In genomic region chr6:127854688-127855013, GRCm38 (mm10) we compare ENCODE assay signal across 16 mouse cellular contexts. TPM values are rescaled to one million over a fixed set of nuclear protein-coding genes. Genes with fewer than 3 reads are reported as not detected.
A peak's percentile ranks its signal among the peaks of the same experiment; 100 is the strongest.
DNase-seq lines count a peak whose midpoint lies in the region; ATAC-seq and TF ChIP-seq lines count a peak whose summit lies in the region.
"Had no signal": no experiment of that assay in that cellular context is flagged by ENCODE, and none has a peak within 500 bp of the region (broad histone marks: within the 10 kb centered on the region; RNA-seq: fewer than 3 reads in every experiment).

No protein-coding gene starts in this region.

- no peak overlapping the region for H3K9ac ChIP-seq in heart, embryonic 14.5 days (ENCODE audit: low read length)
- H3K9ac ChIP-seq in midbrain, embryonic 12.5 days (replicated peaks), result no peak overlapping the region
- no peak overlapping the region for H3K9ac ChIP-seq in midbrain, embryonic 14.5 days (replicated peaks; ENCODE audit: low read length)
- no peak overlapping the region for H3K9ac ChIP-seq in intestine, postnatal 0 days (ENCODE audit: low read depth, low read length)
- no peak overlapping the region for H3K9ac ChIP-seq in liver, postnatal 0 days (replicated peaks)
- H3K9ac ChIP-seq: kidney, embryonic 15.5 days; neural tube, embryonic 13.5 days had no signal

- DNase-seq in heart, adult 18-20 months, result no peak
- no peak for DNase-seq in midbrain, embryonic 14.5 days
- no peak for DNase-seq in spleen, postnatal 10 days (ENCODE audit: low spot score in 2 of 2)
- DNase-seq in liver, postnatal 0 days, result no peak
- DNase-seq: adrenal gland, adult 2 months; liver; right cerebral cortex, postnatal 25 days; thymus, adult 2 months had no signal

- H3K4me1 ChIP-seq in heart, embryonic 14.5 days (ENCODE audit: control insufficient read depth in 2 of 2, insufficient read depth in 2 of 2, low read length in 2 of 2), result peaks cover 17% of the 10 kb centered on the region in 2 experiments
- peaks cover 31% of the 10 kb centered on the region for H3K4me1 ChIP-seq in midbrain, embryonic 12.5 days
- peaks cover 20% of the 10 kb centered on the region for H3K4me1 ChIP-seq in midbrain, embryonic 14.5 days (ENCODE audit: control insufficient read depth, insufficient read depth, low read length)
- no peaks in the 10 kb centered on the region for H3K4me1 ChIP-seq in intestine, postnatal 0 days (replicated peaks; ENCODE audit: control insufficient read depth, insufficient read depth, low read length)
- no peaks in the 10 kb centered on the region for H3K4me1 ChIP-seq in liver, postnatal 0 days (ENCODE audit: insufficient read depth)

- 88% methylated on average over 2 of the region's 2 CpGs for WGBS in heart, embryonic 14.5 days
- 90% methylated on average over 2 of the region's 2 CpGs for WGBS in midbrain, embryonic 12.5 days
- 90% methylated on average over 2 of the region's 2 CpGs for WGBS in midbrain, embryonic 14.5 days
- 96% methylated on average over 2 of the region's 2 CpGs for WGBS in intestine, postnatal 0 days
- WGBS in liver, postnatal 0 days (ENCODE audit: insufficient replicate concordance), result 79% methylated on average over 2 of the region's 2 CpGs

- no peaks in the 10 kb centered on the region for H3K36me3 ChIP-seq in heart, embryonic 14.5 days (ENCODE audit: control insufficient read depth, insufficient read depth, low read length)
- H3K36me3 ChIP-seq in midbrain, embryonic 12.5 days, result no peaks in the 10 kb centered on the region
- H3K36me3 ChIP-seq in midbrain, embryonic 14.5 days (ENCODE audit: control insufficient read depth, insufficient read depth, low read length), result no peaks in the 10 kb centered on the region
- H3K36me3 ChIP-seq in intestine, postnatal 0 days (ENCODE audit: control insufficient read depth, insufficient read depth), result no peaks in the 10 kb centered on the region
- H3K36me3 ChIP-seq in liver, postnatal 0 days (replicated peaks; ENCODE audit: insufficient read depth, low read length), result no peaks in the 10 kb centered on the region
- H3K36me3 ChIP-seq: kidney, embryonic 15.5 days; neural tube, embryonic 13.5 days had no signal

- peak overlapping the region; percentile 20 to 37; a peak in 1 of 4 replicates for H3K27ac ChIP-seq in heart, embryonic 14.5 days (replicated peaks in 1 of 2; ENCODE audit: control insufficient read depth in 1 of 2, insufficient read depth in 1 of 2, low read depth in 2 of 2, low read length in 2 of 2)
- 0 out of 2 replicates have a peak overlapping the region, but pooled peaks have one; percentile 0 for H3K27ac ChIP-seq in midbrain, embryonic 12.5 days (replicated peaks)
- H3K27ac ChIP-seq in midbrain, embryonic 14.5 days (replicated peaks; ENCODE audit: low read depth, low read length), result no peak overlapping the region
- no peak overlapping the region for H3K27ac ChIP-seq in intestine, postnatal 0 days (ENCODE audit: low read depth, low read length)
- H3K27ac ChIP-seq in liver, postnatal 0 days (ENCODE audit: low read depth), result no peak overlapping the region

- no peak overlapping the region for H3K4me3 ChIP-seq in heart, embryonic 14.5 days (ENCODE audit: control insufficient read depth in 1 of 2, insufficient read depth in 1 of 2, low read depth in 1 of 2, low read length in 2 of 2)
- no peak overlapping the region for H3K4me3 ChIP-seq in midbrain, embryonic 12.5 days
- no peak overlapping the region for H3K4me3 ChIP-seq in midbrain, embryonic 14.5 days (replicated peaks; ENCODE audit: low read depth, low read length)
- H3K4me3 ChIP-seq in intestine, postnatal 0 days (ENCODE audit: low read depth, low read length), result no peak overlapping the region
- no peak overlapping the region for H3K4me3 ChIP-seq in liver, postnatal 0 days (ENCODE audit: low read depth, low read length)
- H3K4me3 ChIP-seq: kidney, embryonic 15.5 days; neural tube, embryonic 13.5 days had no signal

- no peaks in the 10 kb centered on the region for H3K27me3 ChIP-seq in heart, embryonic 14.5 days (ENCODE audit: control insufficient read depth, insufficient read depth, low read length)
- H3K27me3 ChIP-seq in midbrain, embryonic 12.5 days, result no peaks in the 10 kb centered on the region
- no peaks in the 10 kb centered on the region for H3K27me3 ChIP-seq in midbrain, embryonic 14.5 days (ENCODE audit: control insufficient read depth, insufficient read depth, low read length)
- H3K27me3 ChIP-seq in intestine, postnatal 0 days (replicated peaks; ENCODE audit: control insufficient read depth, insufficient read depth, low read length), result no peaks in the 10 kb centered on the region; the same call in 1 of the 2 replicates
- no peaks in the 10 kb centered on the region for H3K27me3 ChIP-seq in liver, postnatal 0 days (ENCODE audit: insufficient read depth, low read length)
- H3K27me3 ChIP-seq: kidney, embryonic 15.5 days; neural tube, embryonic 13.5 days had no signal

- peak overlapping the region; percentile 55 for H3K4me2 ChIP-seq in heart, embryonic 14.5 days (ENCODE audit: low read length)
- no peak overlapping the region for H3K4me2 ChIP-seq in midbrain, embryonic 12.5 days (replicated peaks)
- no peak overlapping the region for H3K4me2 ChIP-seq in midbrain, embryonic 14.5 days (ENCODE audit: low read length)
- peak overlapping the region; percentile 49; the same call in 1 of the 2 replicates for H3K4me2 ChIP-seq in intestine, postnatal 0 days (replicated peaks; ENCODE audit: low read depth)
- no peak overlapping the region for H3K4me2 ChIP-seq in liver, postnatal 0 days (ENCODE audit: low read depth, low read length)
- H3K4me2 ChIP-seq: neural tube, embryonic 13.5 days had no signal

- H3K9me3 ChIP-seq in heart, embryonic 14.5 days (ENCODE audit: control insufficient read depth, low read length), result no peaks in the 10 kb centered on the region
- no peaks in the 10 kb centered on the region for H3K9me3 ChIP-seq in midbrain, embryonic 12.5 days
- H3K9me3 ChIP-seq in midbrain, embryonic 14.5 days (ENCODE audit: control insufficient read depth, low read length), result no peaks in the 10 kb centered on the region
- H3K9me3 ChIP-seq in intestine, postnatal 0 days (ENCODE audit: control insufficient read depth), result no peaks in the 10 kb centered on the region
- H3K9me3 ChIP-seq in liver, postnatal 0 days (ENCODE audit: low read length), result no peaks in the 10 kb centered on the region
- H3K9me3 ChIP-seq: kidney, embryonic 15.5 days; neural tube, embryonic 13.5 days had no signal

- no peak for TF ChIP-seq CTCF in intestine, postnatal 0 days (IDR thresholded peaks at IDR 0.05; ENCODE audit: low read depth)
- no peak for TF ChIP-seq CTCF in liver, postnatal 0 days (IDR thresholded peaks at IDR 0.05; ENCODE audit: low read depth)

- no peak for TF ChIP-seq EP300 in liver, postnatal 0 days (IDR thresholded peaks at IDR 0.05; ENCODE audit: low read depth)

- ATAC-seq in heart, embryonic 14.5 days (ENCODE audit: insufficient number of reproducible peaks, insufficient read depth, low FRiP score, low read depth), result no peak
- no peak for ATAC-seq in midbrain, embryonic 12.5 days (ENCODE audit: low FRiP score, low read depth)
- no peak for ATAC-seq in midbrain, embryonic 14.5 days (ENCODE audit: low FRiP score, low TSS enrichment)
- ATAC-seq in intestine, postnatal 0 days, result no peak
- ATAC-seq in liver, postnatal 0 days, result no peak
- ATAC-seq: CD4-positive, CD25-positive, alpha-beta regulatory T cell, adult 4 months had no signal

RNA-seq across cellular contexts. Expression of gene Tspan11, which starts 32.7 kb away (rescaled TPM):
- 1.7 and 2.5 TPM in 2 replicates for polyA plus RNA-seq in heart, embryonic 14.5 days (2014; fragmentation: Nextera tagmentation; extraction: Ambion mirVana)
- total RNA-seq in heart, adult 18-20 months (2021), result 1 to 10 TPM in 1 of 2 experiments, under 1 TPM in 1; 0.57 to 1.2 TPM
- polyA plus RNA-seq in midbrain, embryonic 12.5 days (2016; fragmentation: Nextera tagmentation; extraction: Ambion mirVana), result 14.5 and 17.1 TPM in 2 replicates
- 5.0 and 8.4 TPM in 2 replicates for polyA plus RNA-seq in midbrain, embryonic 14.5 days (2014; fragmentation: Nextera tagmentation; extraction: Ambion mirVana)
- polyA plus RNA-seq in intestine, postnatal 0 days (2015; fragmentation: Nextera tagmentation; extraction: Ambion mirVana), result 2.7 and 3.8 TPM in 2 replicates
- polyA plus RNA-seq in liver, postnatal 0 days (2015; fragmentation: Nextera tagmentation; extraction: Ambion mirVana), result 0.25 and 0.38 TPM in 2 replicates
- total RNA-seq: hematopoietic stem cell, adult 5-6 weeks; MEL had no signal
- polyA plus RNA-seq: CD4-positive, CD25-positive, alpha-beta regulatory T cell, adult 4 months had no signal

Comparison
In these comparisons a context has a peak if more than half of its experiments do, and no peak if none do; other contexts are left out.
1. H3K27ac ChIP-seq: peak in heart, embryonic 14.5 days (2 of 2) and midbrain, embryonic 12.5 days (single experiment); none in midbrain, embryonic 14.5 days (single experiment), intestine, postnatal 0 days (single experiment) and liver, postnatal 0 days (single experiment).
2. H3K4me2 ChIP-seq: peak in heart, embryonic 14.5 days (single experiment) and intestine, postnatal 0 days (single experiment); none in midbrain, embryonic 12.5 days (single experiment), midbrain, embryonic 14.5 days (single experiment) and liver, postnatal 0 days (single experiment).